ENCODE assay signal across 13 mouse cellular contexts in the genomic region with DNA sequence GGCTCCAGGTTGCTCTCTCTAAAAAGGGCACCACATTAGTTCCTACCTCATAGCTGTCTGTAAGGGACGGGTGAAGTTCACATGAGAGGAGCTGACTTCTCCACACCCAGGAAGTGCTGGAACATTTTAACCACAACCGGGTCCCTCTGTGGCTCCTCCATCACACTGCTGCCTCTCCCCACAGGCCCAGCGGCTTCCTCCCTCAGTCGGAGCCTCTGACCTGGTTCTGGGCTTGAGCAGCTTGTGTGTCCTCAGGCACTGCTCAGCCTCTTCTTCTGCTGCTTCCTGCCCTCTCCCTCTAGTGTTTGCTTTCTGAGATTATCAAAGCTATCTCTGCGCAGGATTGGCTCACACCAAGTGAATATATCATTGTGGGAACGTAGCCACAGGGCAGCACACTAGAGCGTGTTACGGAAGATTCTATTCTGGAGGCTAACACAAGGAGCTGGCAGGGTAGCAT. TPM values are rescaled to one million over a fixed set of nuclear protein-coding genes. Genes with fewer than 3 reads are reported as not detected.
A peak's percentile ranks its signal among the peaks of the same experiment; 100 is the strongest.
DNase-seq lines count a peak whose midpoint lies in the region; ATAC-seq and TF ChIP-seq lines count a peak whose summit lies in the region.
"Had no signal": no experiment of that assay in that cellular context is flagged by ENCODE, and none has a peak within 500 bp of the region (broad histone marks: within the 10 kb centered on the region; RNA-seq: fewer than 3 reads in every experiment).

No protein-coding gene starts in this region.

- H3K4me2 ChIP-seq in stomach, postnatal 0 days (replicated peaks; ENCODE audit: low read depth) = no peak overlapping the region
- H3K4me2 ChIP-seq: heart, embryonic 13.5 days; midbrain, embryonic 12.5 days; neural tube, embryonic 15.5 days had no signal

- 54% methylated on average over 8 of the region's 8 CpGs for WGBS in stomach, postnatal 0 days

- TF ChIP-seq CTCF in stomach, postnatal 0 days (IDR thresholded peaks at IDR 0.05; ENCODE audit: low read depth) = 0 out of 2 replicates have a peak, but pooled peaks have one; percentile 14

- no peaks in the 10 kb centered on the region for H3K4me1 ChIP-seq in stomach, postnatal 0 days (replicated peaks; ENCODE audit: control insufficient read depth, insufficient read depth)

- intact Hi-C loops in heart, postnatal 14 days (cut with DNase I) = no loop called here
- intact Hi-C loops in gastrocnemius, postnatal 14 days (cut with DNase I; ENCODE audit: low total_unique reads) = no loop called here

- H3K27me3 ChIP-seq in stomach, postnatal 0 days (ENCODE audit: control insufficient read depth, insufficient read depth, low read length) = no peaks in the 10 kb centered on the region
- H3K27me3 ChIP-seq: neural tube, embryonic 15.5 days had no signal

- ATAC-seq in hematopoietic stem cell, adult 5-6 weeks (replicated peaks in 1 of 2; ENCODE audit: insufficient read depth in 1 of 2, low FRiP score in 2 of 2, low TSS enrichment in 1 of 2, low read depth in 1 of 2, poor library complexity in 2 of 2, severe bottlenecking in 2 of 2) = peak; percentile 29 to 34; a peak in 3 of 4 replicates
- ATAC-seq in stomach, postnatal 0 days (ENCODE audit: low FRiP score, low TSS enrichment) = no peak
- ATAC-seq: hindbrain, embryonic 16.5 days had no signal

- H3K36me3 ChIP-seq in stomach, postnatal 0 days (ENCODE audit: control insufficient read depth, insufficient read depth, low read length) = no peaks in the 10 kb centered on the region
- H3K36me3 ChIP-seq: midbrain, embryonic 12.5 days had no signal

- no peak overlapping the region for H3K27ac ChIP-seq in stomach, postnatal 0 days (replicated peaks)
- H3K27ac ChIP-seq: heart, embryonic 13.5 days; midbrain, embryonic 12.5 days; neural tube, embryonic 15.5 days had no signal

- no peak overlapping the region for H3K9ac ChIP-seq in stomach, postnatal 0 days (ENCODE audit: low read length)
- H3K9ac ChIP-seq: heart, embryonic 13.5 days; midbrain, embryonic 12.5 days; neural tube, embryonic 15.5 days had no signal

- H3K4me3 ChIP-seq in stomach, postnatal 0 days (ENCODE audit: low read depth, low read length) = no peak overlapping the region
- H3K4me3 ChIP-seq: heart, embryonic 13.5 days; midbrain, embryonic 12.5 days; neural tube, embryonic 15.5 days had no signal

- DNase-seq in layer of hippocampus, adult 11-12 months (ENCODE audit: low spot score) = peak; percentile 7
- DNase-seq in layer of hippocampus, adult 18-20 months (ENCODE audit: low spot score in 2 of 2) = no peak
- peak; percentile 54 to 59 for DNase-seq in CD8-positive naive resting alpha-beta T cell, adult 2 months (ENCODE audit: low read depth in 2 of 2, low spot score in 2 of 2)
- no peak for DNase-seq in stomach, postnatal 0 days (ENCODE audit: low spot score)
- no peak for DNase-seq in spleen, postnatal 4 days (ENCODE audit: low spot score in 2 of 2)
- DNase-seq in heart, postnatal 14 days = no peak
- DNase-seq in gastrocnemius, postnatal 14 days = no peak
- DNase-seq: spleen, adult 18-20 months had no signal

- TF ChIP-seq EP300 in stomach, postnatal 0 days (optimal IDR thresholded peaks at IDR 0.05) = no peak

- no peaks in the 10 kb centered on the region for H3K9me3 ChIP-seq in stomach, postnatal 0 days (ENCODE audit: control insufficient read depth, low read length)
- H3K9me3 ChIP-seq: heart, embryonic 13.5 days; midbrain, embryonic 12.5 days; neural tube, embryonic 15.5 days had no signal

RNA-seq across cellular contexts. Expression of gene Tmem121b, which starts 7.5 kb away (rescaled TPM):
- 10 to 100 TPM; 37.4 to 40.7 TPM for total RNA-seq in layer of hippocampus, adult 18-20 months (2021)
- 1.1 and 2.8 TPM in 2 replicates for total RNA-seq in hematopoietic stem cell, adult 5-6 weeks (2017)
- polyA plus RNA-seq in stomach, postnatal 0 days (2015; fragmentation: Nextera tagmentation; extraction: Ambion mirVana) = 0.02 TPM in 2 replicates
- under 1 TPM in 1 of 2 experiments, not detected in 1; 0.05 TPM for total RNA-seq in heart, postnatal 14 days (2021)
- under 1 TPM in 1 of 2 experiments, not detected in 1; 0.04 TPM for total RNA-seq in gastrocnemius, postnatal 14 days (2021)

RNA-seq across cellular contexts. Expression of gene Il17ra, which starts 23.0 kb away (rescaled TPM):
- total RNA-seq in layer of hippocampus, adult 18-20 months (2021) = 1 to 10 TPM; 8.7 to 8.8 TPM
- 44.6 and 77.6 TPM in 2 replicates for total RNA-seq in hematopoietic stem cell, adult 5-6 weeks (2017)
- 3.5 and 4.2 TPM in 2 replicates for polyA plus RNA-seq in stomach, postnatal 0 days (2015; fragmentation: Nextera tagmentation; extraction: Ambion mirVana)
- 1 to 10 TPM; 3.3 to 5.4 TPM for total RNA-seq in heart, postnatal 14 days (2021)
- total RNA-seq in gastrocnemius, postnatal 14 days (2021) = 1 to 10 TPM; 2.1 to 3.3 TPM

RNA-seq across cellular contexts. Expression of gene Hdhd5, which starts 45.0 kb away (rescaled TPM):
- 10 to 100 TPM; 27.7 to 30.5 TPM for total RNA-seq in layer of hippocampus, adult 18-20 months (2021)
- 11.9 and 17.4 TPM in 2 replicates for total RNA-seq in hematopoietic stem cell, adult 5-6 weeks (2017)
- 8.5 and 9.2 TPM in 2 replicates for polyA plus RNA-seq in stomach, postnatal 0 days (2015; fragmentation: Nextera tagmentation; extraction: Ambion mirVana)
- 10 to 100 TPM; 20.1 to 21.7 TPM for total RNA-seq in heart, postnatal 14 days (2021)
- total RNA-seq in gastrocnemius, postnatal 14 days (2021) = 10 to 100 TPM; 21.0 to 25.2 TPM

Comparison
In these comparisons a context has a peak if more than half of its experiments do, and no peak if none do; other contexts are left out.
1. DNase-seq: peak in layer of hippocampus, adult 11-12 months (single experiment) and CD8-positive naive resting alpha-beta T cell, adult 2 months (2 of 2); none in layer of hippocampus, adult 18-20 months (0 of 2), stomach, postnatal 0 days (single experiment), spleen, postnatal 4 days (0 of 2), heart, postnatal 14 days (0 of 2) and gastrocnemius, postnatal 14 days (single experiment).
2. RNA of gene Tmem121b, which starts 7.5 kb away (total RNA-seq): 37.4 to 40.7 TPM in layer of hippocampus, adult 18-20 months; 1.1 to 2.8 TPM in hematopoietic stem cell, adult 5-6 weeks, 0.05 TPM in heart, postnatal 14 days and 0.04 TPM in gastrocnemius, postnatal 14 days; every median in the first group is over 10 times any median in the second.